In the genomic region with DNA sequence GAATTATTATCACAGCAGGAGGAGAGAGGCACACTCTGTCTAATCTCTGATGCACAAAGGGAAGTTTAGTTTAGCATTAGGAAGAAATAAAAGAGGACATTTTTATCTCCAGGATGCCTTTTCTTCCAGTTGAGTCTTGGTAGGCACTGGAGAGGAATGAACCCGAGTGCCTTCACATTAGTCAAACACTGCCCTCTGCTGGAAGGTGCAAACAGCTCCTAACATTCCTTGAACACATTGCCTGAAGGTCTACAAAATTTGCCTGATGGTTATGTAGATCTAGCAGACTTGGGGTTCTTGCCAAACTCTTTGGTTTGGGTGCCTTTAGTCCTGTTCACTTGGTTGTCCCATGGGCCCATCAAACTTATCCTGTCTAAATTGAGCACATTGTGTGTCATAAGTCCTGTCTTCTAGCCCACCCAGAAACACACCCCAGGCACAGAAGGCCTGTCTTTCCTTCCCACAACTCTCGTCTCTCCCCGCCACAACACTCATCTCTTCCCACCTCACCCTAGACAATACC, we compare ENCODE assay signal across 9 mouse cellular contexts.
A peak's percentile ranks its signal among the peaks of the same experiment; 100 is the strongest.
DNase-seq lines count a peak whose midpoint lies in the region; ATAC-seq lines count a peak whose summit lies in the region.
"Had no signal": no experiment of that assay in that cellular context is flagged by ENCODE, and none has a peak within 500 bp of the region (broad histone marks: within the 10 kb centered on the region; RNA-seq: fewer than 3 reads in every experiment).

No protein-coding gene starts in this region.

- H3K27ac ChIP-seq in limb, embryonic 10.5 days = no peak overlapping the region

- intact Hi-C loops in heart, postnatal 10 days (cut with DNase I) = no loop called here

- no peaks in the 10 kb centered on the region for H3K36me3 ChIP-seq in limb, embryonic 10.5 days

- peak; percentile 29 to 34 for DNase-seq in cerebellum, postnatal 10 days
- no peak for DNase-seq in cerebellum, adult 9-11 months
- peak; percentile 30 for DNase-seq in right cerebral cortex, adult 18-20 months
- no peak for DNase-seq in right cerebral cortex, postnatal 36 days (ENCODE audit: low spot score in 2 of 2)
- peak; percentile 44 to 61 for DNase-seq in heart, postnatal 10 days
- DNase-seq in natural killer cell, adult 2 months (ENCODE audit: low spot score in 2 of 2) = peak; percentile 16 to 21
- DNase-seq in limb, embryonic 10.5 days (ENCODE audit: low spot score) = no peak

- 75% methylated on average over 3 of the region's 3 CpGs for WGBS in limb, embryonic 10.5 days

- no peak overlapping the region for H3K4me3 ChIP-seq in limb, embryonic 10.5 days
- H3K4me3 ChIP-seq: megakaryocyte, embryonic 14.5 days had no signal

- ATAC-seq in cerebellum, adult (ENCODE audit: insufficient number of reproducible peaks, low FRiP score, low TSS enrichment) = no peak

- 0 out of 2 replicates have a peak, but pooled peaks cover 2% of the 10 kb centered on the region for H3K4me1 ChIP-seq in limb, embryonic 10.5 days
- H3K4me1 ChIP-seq: megakaryocyte, embryonic 14.5 days had no signal

- H3K27me3 ChIP-seq in limb, embryonic 10.5 days (ENCODE audit: low read depth, poor library complexity, severe bottlenecking) = no peaks in the 10 kb centered on the region

- H3K9me3 ChIP-seq in limb, embryonic 10.5 days (replicated peaks) = no peaks in the 10 kb centered on the region

Comparison
In these comparisons a context has a peak if more than half of its experiments do, and no peak if none do; other contexts are left out.
1. DNase-seq: peak in cerebellum, postnatal 10 days (2 of 2), right cerebral cortex, adult 18-20 months (single experiment), heart, postnatal 10 days (2 of 2) and natural killer cell, adult 2 months (2 of 2); none in cerebellum, adult 9-11 months (single experiment), right cerebral cortex, postnatal 36 days (0 of 2) and limb, embryonic 10.5 days (single experiment).